Mouse (Mus musculus): ENCODE results near the gene Srms.

GRCm38 (mm10) chr2:181174646-181175045 is 38.3 kb downstream of the Srms start:
- TF ChIP-seq CTCF (IDR thresholded peaks at IDR 0.05; ENCODE audit: borderline replicate concordance, insufficient read depth, low read length) (no peak), POLR2A (IDR thresholded peaks at IDR 0.05; ENCODE audit: low read depth, low read length) (no peak)
